Mouse (Mus musculus) heart, postnatal 0 days (tissue): ENCODE measurements around the gene Kifc1. TPM values are rescaled to one million over a fixed set of nuclear protein-coding genes. Genes with fewer than 3 reads are reported as not detected.

Experiments used
- ATAC-seq: fragments of 200-750 bp; cut with Nextera tagmentation; 2 replicates; pipeline ENCODE4 v1.8.0; 2017; ENCODE audit warnings: low read depth, moderate number of reproducible peaks, moderate library complexity; ENCODE audit not compliant: insufficient read depth
- DNase-seq: peaks from one replicate; pipeline ENCODE4 v3.0.0-alpha.2; 2016; ENCODE audit warnings: low spot score
- H3K27ac ChIP-seq: fragments of 300-500 bp; sonication (generic); 2 replicates; pipeline ENCODE4 v1.5.1; 2014; ENCODE audit warnings: low read depth, mild to moderate bottlenecking
- H3K27me3 ChIP-seq: fragments of 300-500 bp; sonication (generic); 2 replicates; pipeline ENCODE4 v1.6.1; 2014; ENCODE audit warnings: low read length, mixed read lengths; ENCODE audit not compliant: control insufficient read depth, insufficient read depth
- H3K36me3 ChIP-seq: fragments of 300-500 bp; sonication (generic); replicated peaks from 2 replicates; pipeline ENCODE4 v1.6.1; 2014; ENCODE audit warnings: low read length, mixed read lengths; ENCODE audit not compliant: control insufficient read depth, insufficient read depth
- H3K4me1 ChIP-seq: fragments of 300-500 bp; sonication (generic); 2 replicates; pipeline ENCODE4 v1.6.1; 2014; ENCODE audit warnings: antibody characterized with exemption; ENCODE audit not compliant: control insufficient read depth, insufficient read depth
- H3K4me2 ChIP-seq: fragments of 300-500 bp; sonication (generic); 2 replicates; pipeline ENCODE4 v1.6.1; 2014; ENCODE audit warnings: low read depth, mild to moderate bottlenecking, low read length, moderate library complexity
- H3K4me3 ChIP-seq: fragments of 300-500 bp; sonication (generic); 2 replicates; pipeline ENCODE4 v1.5.1; 2014; ENCODE audit warnings: low read depth, low read length
- H3K9ac ChIP-seq: fragments of 300-500 bp; sonication (generic); replicated peaks from 2 replicates; pipeline ENCODE4 v1.6.1; 2014; ENCODE audit warnings: low read depth, low read length, mixed read lengths
- H3K9me3 ChIP-seq: fragments of 300-500 bp; sonication (generic); replicated peaks from 2 replicates; pipeline ENCODE4 v1.6.1; 2016; ENCODE audit warnings: low read length; ENCODE audit not compliant: control insufficient read depth
- CTCF ChIP-seq: IDR thresholded peaks from 2 replicates; pipeline ENCODE4 v1.5.1; 2016; ENCODE audit warnings: antibody characterized with exemption, control low read depth, low read depth
- EP300 ChIP-seq: IDR thresholded peaks from 2 replicates; pipeline ENCODE4 v1.6.1; 2016; ENCODE audit warnings: antibody characterized with exemption, low read depth
- WGBS: fragments of 180-500 bp; shearing (Covaris S2); extraction: QIAGEN DNeasy Blood & Tissue Kit; methylation state at CpG from one replicate; pipeline ENCODE4 v1.1.7; 2014; 5-methylcytosine and 5-hydroxymethylcytosine counted together
- polyA plus RNA-seq: library from polyadenylated mRNA; unstranded; fragments of >200 nt; fragmentation: Nextera tagmentation; extraction: Ambion mirVana; gene quantifications from 2 replicates; pipeline ENCODE4 v1.2.1, GENCODE M21; 2015
- total RNA-seq: library from RNA; depleted of rRNA; stranded (reverse); fragments of >200 nt; gene quantifications from 2 replicates; pipeline ENCODE4 v1.2.3, GENCODE M21; 2014; ENCODE audit warnings: low replicate concordance

The Kifc1 gene
- total and polyA plus RNA-seq, 2 experiments from 2014 or later = 2.0 to 17.0 TPM

DNA sequence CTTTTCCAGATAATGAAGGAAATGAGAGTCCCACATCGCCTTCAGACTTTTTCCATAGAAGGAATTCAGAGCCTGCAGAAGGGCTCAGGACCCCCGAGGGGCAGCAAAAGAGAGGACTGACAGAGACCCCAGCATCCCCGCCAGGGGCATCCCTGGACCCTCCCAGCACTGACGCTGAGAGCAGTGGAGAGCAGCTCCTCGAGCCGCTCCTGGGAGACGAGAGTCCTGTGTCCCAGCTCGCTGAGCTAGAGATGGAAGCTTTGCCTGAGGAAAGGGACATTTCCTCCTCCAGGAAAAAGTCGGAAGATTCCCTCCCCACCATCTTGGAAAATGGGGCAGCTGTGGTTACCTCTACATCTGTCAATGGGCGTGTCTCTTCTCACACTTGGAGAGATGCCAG, 22.8 kb upstream of the Kifc1 start:
- peaks cover 9% of the 10 kb centered on the region for H3K4me1 ChIP-seq
- peaks cover 45% of the 10 kb centered on the region for H3K36me3 ChIP-seq
- no peak overlapping the region for H3K4me3 ChIP-seq
- ATAC-seq = no peak
- H3K27ac ChIP-seq = no peak overlapping the region
- WGBS = 86% methylated on average over 10 of the region's 10 CpGs
- TF ChIP-seq EP300 (no peak), CTCF (no peak)
- H3K9me3 ChIP-seq = no peaks in the 10 kb centered on the region
- H3K4me2 ChIP-seq = no peak overlapping the region
- H3K9ac ChIP-seq = no peak overlapping the region
- H3K27me3 ChIP-seq = no peaks in the 10 kb centered on the region
- DNase-seq = no peak

DNA sequence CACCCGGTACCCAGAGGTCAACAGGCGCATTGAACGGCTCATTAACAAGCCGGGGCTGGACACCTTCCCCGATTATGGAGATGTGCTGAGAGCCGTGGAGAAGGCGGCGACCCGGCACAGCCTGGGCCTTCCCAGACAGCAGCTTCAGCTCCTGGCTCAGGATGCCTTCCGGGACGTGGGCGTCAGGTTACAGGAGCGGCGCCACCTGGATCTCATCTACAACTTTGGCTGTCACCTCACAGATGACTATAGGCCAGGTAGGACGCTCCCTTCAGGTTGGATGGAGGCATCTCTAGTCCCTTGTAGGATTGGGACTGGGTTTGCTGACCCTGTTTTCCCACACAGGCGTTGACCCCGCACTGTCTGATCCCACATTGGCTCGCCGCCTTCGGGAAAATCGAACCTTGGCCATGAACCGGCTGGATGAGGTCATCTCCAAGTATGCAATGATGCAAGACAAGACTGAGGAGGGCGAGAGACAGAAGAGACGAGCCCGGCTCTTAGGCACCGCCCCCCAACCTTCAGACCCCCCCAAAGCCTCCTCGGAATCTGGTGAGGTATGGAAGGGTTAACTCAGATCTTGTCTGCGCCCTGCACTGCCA, 21.5 kb upstream of the Kifc1 start:
- Histone ChIP-seq H3K4me3 (no peak overlapping the region), H3K9ac (no peak overlapping the region), H3K9me3 (no peaks in the 10 kb centered on the region), H3K4me2 (no peak overlapping the region), H3K36me3 (peaks cover 45% of the 10 kb centered on the region), H3K27ac (no peak overlapping the region), H3K4me1 (peaks cover 12% of the 10 kb centered on the region), H3K27me3 (no peaks in the 10 kb centered on the region)
- TF ChIP-seq EP300 (no peak), CTCF (no peak)
- no peak for ATAC-seq
- DNase-seq = no peak
- 88% methylated on average over 28 of the region's 28 CpGs for WGBS

DNA sequence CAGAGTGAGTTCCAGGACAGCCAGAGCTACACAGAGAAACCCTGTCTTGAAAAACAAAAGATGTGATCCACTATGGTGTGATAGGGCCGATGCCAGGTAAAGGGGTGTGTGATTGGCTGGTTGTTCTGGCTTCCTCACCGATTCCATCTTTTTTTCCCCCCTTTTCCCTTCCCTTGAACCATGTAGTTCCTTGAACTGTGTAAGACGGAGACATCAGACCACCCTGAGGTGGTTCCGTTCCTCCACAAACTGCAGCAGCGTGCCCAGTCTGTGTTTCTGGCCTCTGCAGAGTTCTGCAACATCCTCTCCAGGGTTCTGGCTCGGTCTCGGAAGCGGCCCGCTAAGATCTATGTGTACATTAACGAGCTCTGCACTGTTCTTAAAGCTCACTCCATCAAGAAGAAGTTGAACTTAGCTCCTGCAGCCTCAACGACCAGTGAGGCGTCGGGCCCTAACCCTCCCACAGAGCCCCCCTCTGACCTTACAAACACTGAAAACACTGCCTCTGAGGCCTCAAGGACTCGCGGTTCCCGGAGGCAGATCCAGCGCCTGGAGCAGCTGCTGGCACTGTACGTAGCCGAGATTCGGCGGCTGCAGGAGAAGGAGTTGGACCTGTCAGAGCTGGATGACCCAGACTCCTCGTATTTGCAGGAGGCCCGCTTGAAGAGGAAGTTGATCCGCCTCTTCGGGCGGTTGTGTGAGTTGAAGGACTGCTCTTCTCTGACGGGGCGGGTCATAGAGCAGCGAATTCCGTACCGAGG, 20.8 kb upstream of the Kifc1 start:
- H3K4me2 ChIP-seq = no peak overlapping the region
- H3K4me1 ChIP-seq = peaks cover 8% of the 10 kb centered on the region
- H3K9me3 ChIP-seq = no peaks in the 10 kb centered on the region
- 92% methylated on average over 31 of the region's 31 CpGs for WGBS
- no peak overlapping the region for H3K27ac ChIP-seq
- DNase-seq (no peak), ATAC-seq (no peak)
- no peak overlapping the region for H3K9ac ChIP-seq
- peaks cover 45% of the 10 kb centered on the region for H3K36me3 ChIP-seq
- H3K4me3 ChIP-seq = no peak overlapping the region
- TF ChIP-seq CTCF (no peak), EP300 (no peak)
- no peaks in the 10 kb centered on the region for H3K27me3 ChIP-seq

DNA sequence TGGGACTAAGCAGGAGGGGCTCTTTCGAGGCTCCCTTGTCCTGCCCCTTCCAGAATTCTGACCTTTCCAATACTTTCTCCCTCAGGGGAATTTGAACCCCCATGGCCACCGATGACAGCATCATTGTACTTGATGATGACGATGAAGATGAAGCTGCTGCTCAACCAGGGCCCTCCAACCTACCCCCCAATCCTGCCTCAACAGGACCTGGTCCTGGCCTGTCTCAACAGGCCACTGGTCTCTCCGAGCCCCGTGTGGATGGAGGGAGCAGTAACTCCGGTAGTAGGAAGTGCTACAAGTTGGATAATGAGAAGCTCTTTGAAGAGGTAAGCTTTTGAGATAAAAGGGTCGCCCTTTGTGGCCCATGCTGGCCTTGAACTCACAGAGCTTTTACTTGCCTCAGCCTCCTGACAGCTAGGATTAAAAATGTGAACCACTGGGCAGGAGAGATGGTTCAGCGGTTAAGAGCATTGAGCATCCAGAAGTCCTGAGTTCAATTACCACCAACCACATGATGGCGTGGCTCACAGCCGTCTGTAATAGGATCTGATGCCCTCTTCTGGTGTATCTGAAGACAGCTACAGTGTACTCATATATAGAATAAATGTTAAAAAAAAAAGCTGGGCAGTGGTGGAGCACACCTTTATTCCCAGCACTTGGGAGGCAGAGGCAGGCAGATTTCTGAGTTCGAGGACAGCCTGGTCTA, 20.0 kb upstream of the Kifc1 start:
- H3K4me2 ChIP-seq = peak overlapping the region; percentile 83
- peak overlapping the region; percentile 93 for H3K4me3 ChIP-seq
- WGBS = 39% methylated on average over 11 of the region's 11 CpGs
- no peak for TF ChIP-seq CTCF
- no peak for TF ChIP-seq EP300
- H3K27ac ChIP-seq = peak overlapping the region; percentile 96
- no peaks in the 10 kb centered on the region for H3K9me3 ChIP-seq
- H3K9ac ChIP-seq = peak overlapping the region; percentile 84; the same call in 1 of the 2 replicates
- ATAC-seq (no peak), DNase-seq (no peak)
- H3K36me3 ChIP-seq = peaks cover 45% of the 10 kb centered on the region
- H3K27me3 ChIP-seq = no peaks in the 10 kb centered on the region
- peaks cover 8% of the 10 kb centered on the region for H3K4me1 ChIP-seq

DNA sequence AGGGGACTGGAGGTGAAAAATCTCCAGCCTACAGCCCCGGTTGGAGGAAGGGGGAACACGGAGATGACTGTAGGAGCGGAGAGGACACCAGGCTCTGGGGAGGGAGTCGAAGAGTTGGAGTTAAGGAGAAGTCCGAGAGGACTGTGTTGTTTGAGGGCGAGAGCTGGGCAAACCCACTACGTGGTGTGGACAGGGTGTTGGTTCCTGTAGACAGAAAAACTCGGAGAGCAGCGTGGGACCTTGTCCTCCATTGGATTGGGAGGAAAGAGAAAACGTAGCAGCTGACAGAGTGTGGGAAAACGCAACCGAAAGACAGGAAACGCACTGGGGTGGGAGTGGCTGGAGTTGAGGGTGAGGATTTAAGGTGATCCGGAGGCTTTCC, 19.4 kb upstream of the Kifc1 start:
- ATAC-seq (no peak), DNase-seq (peak; percentile 21)
- Histone ChIP-seq H3K27me3 (no peaks in the 10 kb centered on the region), H3K36me3 (peaks cover 41% of the 10 kb centered on the region), H3K4me2 (peak overlapping the region; percentile 83), H3K4me3 (peak overlapping the region; percentile 93), H3K9me3 (no peaks in the 10 kb centered on the region), H3K4me1 (peaks cover 8% of the 10 kb centered on the region), H3K9ac (peak overlapping the region; percentile 84), H3K27ac (peak overlapping the region; percentile 96)
- TF ChIP-seq EP300 (no peak), CTCF (no peak)
- under 1% methylated on average over 14 of the region's 14 CpGs for WGBS
